Mouse (Mus musculus) erythroblast, embryonic 14.5 days (primary cell): Measurements from ENCODE around the gene Gm10376.
"Not testable (repeated sequence)": the region's sequence is repeated elsewhere in the genome, so short reads cannot be mapped to it uniquely, and the experiment has no call there.

ENCODE experiments used
- GATA1 ChIP-seq: IDR thresholded peaks from 2 replicates; pipeline ENCODE4 v1.6.1; 2012; ENCODE audit warnings: low read length, inconsistent platforms, mixed read lengths
- TAL1 ChIP-seq: IDR thresholded peaks from 3 replicates; pipeline ENCODE4 v1.6.1; 2012; ENCODE audit warnings: low read length, inconsistent platforms, mixed read lengths

DNA sequence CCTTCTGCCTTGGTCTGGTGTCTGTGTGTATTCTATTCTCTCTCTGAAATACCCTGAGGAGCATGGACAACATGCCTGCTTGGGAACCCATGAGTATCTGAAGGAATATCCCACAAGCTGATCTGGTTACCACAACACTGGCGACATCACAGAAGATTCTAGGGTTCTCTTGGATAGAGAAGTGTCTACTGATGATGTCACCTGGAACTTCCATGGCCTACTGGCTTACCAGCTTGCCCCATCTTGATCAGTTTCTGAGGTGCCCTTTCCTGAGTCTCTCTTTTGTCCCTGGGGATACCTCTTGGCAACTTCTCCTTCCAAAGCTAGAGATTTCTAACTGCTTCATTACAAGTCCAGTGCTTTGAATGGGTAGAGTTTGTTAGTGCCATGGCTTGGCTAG is 21.9 kb downstream of the Gm10376 start, which contains the start of gene Gm8082:
- TF ChIP-seq GATA1, TAL1: not testable (repeated sequence)
